Mouse (Mus musculus) B cell, adult 62 days (primary cell): Measurements from ENCODE around the gene Olfr721-ps1. TPM values are rescaled to one million over a fixed set of nuclear protein-coding genes. Genes with fewer than 3 reads are reported as not detected.

Experiments
- total RNA-seq: library from RNA; stranded (reverse); gene quantifications from 4 replicates; pipeline ENCODE4 v1.2.4, GENCODE M21; 2023

Gene Olfr721-ps1
- total RNA-seq, result not detected in 4 replicates

DNA sequence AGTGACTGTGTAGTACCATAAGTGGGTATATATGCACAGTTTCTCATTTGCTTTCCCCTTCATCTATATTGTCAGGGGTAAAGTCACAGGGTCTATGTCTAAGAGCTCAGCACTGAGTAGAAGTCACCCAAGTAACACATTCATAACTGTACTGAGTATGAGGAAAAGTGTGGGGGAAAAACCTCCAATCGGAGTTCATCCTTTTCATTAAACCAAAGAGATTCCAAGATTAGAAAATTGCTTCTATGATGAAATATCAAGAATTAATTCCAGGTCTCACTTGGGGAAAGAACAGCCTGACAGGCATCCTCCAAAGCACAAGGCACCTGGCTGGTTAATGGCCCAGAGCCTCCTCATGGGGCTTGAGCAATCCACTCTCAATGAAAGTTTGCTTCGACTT lies at the start of gene Olfr721-ps1:
Olfr721-ps1 (plus strand) TSS at position 301 of the 400 bp plus-strand sequence.

Other genes with a start within 250 kb of the Olfr721-ps1 start
- not detected in 4 replicates for gene Olfr720, start 214.5 kb upstream of the Olfr721-ps1 start, total RNA-seq
- gene Olfr31, start 78.5 kb upstream of the Olfr721-ps1 start, total RNA-seq, result not detected in 4 replicates
- gene Il3ra, start 55.0 kb upstream of the Olfr721-ps1 start, total RNA-seq, result 23.8 to 32.3 TPM (median 28.4 TPM) in 4 replicates